Mouse (Mus musculus): ENCODE measurements around the gene Gdf2. TPM values are rescaled to one million over a fixed set of nuclear protein-coding genes. Genes with fewer than 3 reads are reported as not detected.

The Gdf2 gene
- polyA plus RNA-seq, 1 experiment, result not detected

GRCm38 (mm10) chr14:33958841-33959240, 18.0 kb downstream of the Gdf2 start:
- Histone ChIP-seq H3K4me3 (no peak overlapping the region), H3K36me3 (ENCODE audit: control insufficient read depth, insufficient read depth) (no peaks in the 10 kb centered on the region), H3K4me2 (ENCODE audit: low read depth) (no peak overlapping the region), H3K79me2 (ENCODE audit: control insufficient read depth, insufficient read depth) (no peaks in the 10 kb centered on the region), H3K27me3 (ENCODE audit: control insufficient read depth, insufficient read depth, insufficient read length) (peaks cover 11% of the 10 kb centered on the region), H3ac (ENCODE audit: control insufficient read depth, insufficient read length) (no peak overlapping the region)
- no peak for TF ChIP-seq USF1 (IDR thresholded peaks at IDR 0.05; ENCODE audit: low read depth)

GRCm38 (mm10) chr14:33959341-33959740, 18.5 kb downstream of the Gdf2 start:
- H3ac ChIP-seq (ENCODE audit: control insufficient read depth, insufficient read length), result no peak overlapping the region
- H3K4me3 ChIP-seq, result no peak overlapping the region
- H3K36me3 ChIP-seq (ENCODE audit: control insufficient read depth, insufficient read depth), result no peaks in the 10 kb centered on the region
- no peak overlapping the region for H3K4me2 ChIP-seq (ENCODE audit: low read depth)
- no peaks in the 10 kb centered on the region for H3K79me2 ChIP-seq (ENCODE audit: control insufficient read depth, insufficient read depth)
- H3K27me3 ChIP-seq (ENCODE audit: control insufficient read depth, insufficient read depth, insufficient read length), result peaks cover 11% of the 10 kb centered on the region
- no peak for TF ChIP-seq MYOD1 (IDR thresholded peaks at IDR 0.05; ENCODE audit: control insufficient read depth in 1 of 3, insufficient read length in 2 of 3, low read depth in 2 of 3)

GRCm38 (mm10) chr14:33965675-33966074, 24.8 kb downstream of the Gdf2 start:
- Histone ChIP-seq H3K36me3 (ENCODE audit: control insufficient read depth, insufficient read depth) (no peaks in the 10 kb centered on the region), H3K79me2 (ENCODE audit: control insufficient read depth, insufficient read depth) (no peaks in the 10 kb centered on the region), H3ac (ENCODE audit: control insufficient read depth, insufficient read length) (no peak overlapping the region), H3K4me3 (no peak overlapping the region), H3K27me3 (ENCODE audit: control insufficient read depth, insufficient read depth, insufficient read length) (peaks cover 3% of the 10 kb centered on the region), H3K4me2 (ENCODE audit: low read depth) (no peak overlapping the region)
- TF ChIP-seq MYOG (IDR thresholded peaks at IDR 0.05; ENCODE audit: control insufficient read depth in 1 of 3, insufficient read depth in 1 of 3, insufficient read length in 2 of 3, low read depth in 2 of 3) (no peak), MYOD1 (IDR thresholded peaks at IDR 0.05; ENCODE audit: control insufficient read depth in 1 of 3, insufficient read length in 2 of 3, low read depth in 2 of 3) (no peak), MAX (IDR thresholded peaks at IDR 0.05; ENCODE audit: low read depth) (no peak), POLR2A (IDR thresholded peaks at IDR 0.05; ENCODE audit: insufficient read length, low read depth) (no peak), POLR2AphosphoS2 (IDR thresholded peaks at IDR 0.05; ENCODE audit: insufficient read length, low read depth) (no peak), SRF (IDR thresholded peaks at IDR 0.05; ENCODE audit: control insufficient read depth, insufficient read length, low read depth) (no peak), REST (IDR thresholded peaks at IDR 0.05; ENCODE audit: insufficient read depth, insufficient read length) (no peak), E2F4 (IDR thresholded peaks at IDR 0.05; ENCODE audit: insufficient read depth) (no peak), TCF3 (IDR thresholded peaks at IDR 0.05; ENCODE audit: insufficient read length, low read depth) (no peak), TCF12 (IDR thresholded peaks at IDR 0.05; ENCODE audit: insufficient read depth, poor library complexity, severe bottlenecking) (no peak), CEBPB (IDR thresholded peaks at IDR 0.05; ENCODE audit: insufficient read depth, poor library complexity, severe bottlenecking) (no peak), USF1 (IDR thresholded peaks at IDR 0.05; ENCODE audit: low read depth) (no peak)

GRCm38 (mm10) chr14:33972679-33973078, 31.8 kb downstream of the Gdf2 start:
- H3K36me3 ChIP-seq (ENCODE audit: control insufficient read depth, insufficient read depth), result no peaks in the 10 kb centered on the region
- H3K27me3 ChIP-seq (ENCODE audit: control insufficient read depth, insufficient read depth, insufficient read length), result peaks cover 15% of the 10 kb centered on the region
- no peak overlapping the region for H3K4me2 ChIP-seq (ENCODE audit: low read depth)
- no peak for TF ChIP-seq REST (IDR thresholded peaks at IDR 0.05; ENCODE audit: insufficient read depth, insufficient read length)
- no peak for TF ChIP-seq CEBPB (IDR thresholded peaks at IDR 0.05; ENCODE audit: insufficient read depth, poor library complexity, severe bottlenecking)
- no peak for TF ChIP-seq TCF12 (IDR thresholded peaks at IDR 0.05; ENCODE audit: insufficient read depth, poor library complexity, severe bottlenecking)
- no peak for TF ChIP-seq SRF (IDR thresholded peaks at IDR 0.05; ENCODE audit: control insufficient read depth, insufficient read length, low read depth)
- TF ChIP-seq POLR2A (IDR thresholded peaks at IDR 0.05; ENCODE audit: insufficient read length, low read depth), result no peak
- no peak for TF ChIP-seq TCF3 (IDR thresholded peaks at IDR 0.05; ENCODE audit: insufficient read length, low read depth)
- TF ChIP-seq MAX (IDR thresholded peaks at IDR 0.05; ENCODE audit: low read depth), result no peak
- no peak for TF ChIP-seq MYOG (IDR thresholded peaks at IDR 0.05; ENCODE audit: control insufficient read depth in 1 of 3, insufficient read depth in 1 of 3, insufficient read length in 2 of 3, low read depth in 2 of 3)
- TF ChIP-seq MYOD1 (IDR thresholded peaks at IDR 0.05; ENCODE audit: control insufficient read depth in 1 of 3, insufficient read length in 2 of 3, low read depth in 2 of 3), result no peak
- no peak for TF ChIP-seq POLR2AphosphoS2 (IDR thresholded peaks at IDR 0.05; ENCODE audit: insufficient read length, low read depth)
- no peak for TF ChIP-seq E2F4 (IDR thresholded peaks at IDR 0.05; ENCODE audit: insufficient read depth)
- no peak for TF ChIP-seq USF1 (IDR thresholded peaks at IDR 0.05; ENCODE audit: low read depth)
- no peak overlapping the region for H3ac ChIP-seq (ENCODE audit: control insufficient read depth, insufficient read length)
- H3K4me3 ChIP-seq, result no peak overlapping the region
- no peaks in the 10 kb centered on the region for H3K79me2 ChIP-seq (ENCODE audit: control insufficient read depth, insufficient read depth)

GRCm38 (mm10) chr14:33974752-33975151, 33.9 kb downstream of the Gdf2 start:
- H3K4me3 ChIP-seq, result no peak overlapping the region
- H3K4me2 ChIP-seq (ENCODE audit: low read depth), result no peak overlapping the region
- no peaks in the 10 kb centered on the region for H3K79me2 ChIP-seq (ENCODE audit: control insufficient read depth, insufficient read depth)
- no peaks in the 10 kb centered on the region for H3K36me3 ChIP-seq (ENCODE audit: control insufficient read depth, insufficient read depth)
- TF ChIP-seq MYOD1 (IDR thresholded peaks at IDR 0.05; ENCODE audit: control insufficient read depth in 1 of 3, insufficient read length in 2 of 3, low read depth in 2 of 3), result peak in 2 of 3 experiments; percentile 52 to 91
- TF ChIP-seq MAX (IDR thresholded peaks at IDR 0.05; ENCODE audit: low read depth), result no peak
- TF ChIP-seq TCF3 (IDR thresholded peaks at IDR 0.05; ENCODE audit: insufficient read length, low read depth), result no peak
- no peak for TF ChIP-seq POLR2A (IDR thresholded peaks at IDR 0.05; ENCODE audit: insufficient read length, low read depth)
- peak in 1 of 3 experiments; percentile 56 for TF ChIP-seq MYOG (IDR thresholded peaks at IDR 0.05; ENCODE audit: control insufficient read depth in 1 of 3, insufficient read depth in 1 of 3, insufficient read length in 2 of 3, low read depth in 2 of 3)
- H3ac ChIP-seq (ENCODE audit: control insufficient read depth, insufficient read length), result no peak overlapping the region
- peaks cover 25% of the 10 kb centered on the region for H3K27me3 ChIP-seq (ENCODE audit: control insufficient read depth, insufficient read depth, insufficient read length)

Measured in myocyte (in vitro differentiated cells).